Mouse (Mus musculus): ENCODE measurements around the gene P4htm. TPM values are rescaled to one million over a fixed set of nuclear protein-coding genes. Genes with fewer than 3 reads are reported as not detected.

P4htm gene
- polyA plus RNA-seq, 1 experiment from 2014 or later = 15.0 TPM

DNA sequence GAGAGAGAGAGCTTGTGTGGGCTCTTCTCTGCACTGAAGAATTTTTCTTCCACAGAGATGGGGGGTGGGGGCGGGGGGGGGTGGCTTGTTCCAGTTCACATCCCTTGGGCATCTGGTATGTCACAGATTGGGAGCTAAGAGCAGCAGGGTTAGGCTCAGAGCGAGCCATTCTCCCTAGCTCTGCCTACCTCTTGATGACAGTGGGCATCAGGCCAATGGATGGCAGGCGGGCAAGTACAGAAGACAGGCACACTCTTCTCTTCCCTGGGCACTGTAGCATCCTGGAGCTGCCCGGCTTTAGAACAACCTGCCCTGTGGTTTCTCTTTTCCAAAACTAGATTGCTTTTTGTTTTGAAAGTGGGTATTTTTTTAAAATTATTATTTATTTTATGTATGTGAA lies 6.0 kb downstream of the P4htm start:
- H3K27ac ChIP-seq (ENCODE audit: low read depth, low read length) = no peak overlapping the region
- no peaks in the 10 kb centered on the region for H3K27me3 ChIP-seq (ENCODE audit: control insufficient read depth, insufficient read depth, low read length)
- H3K4me2 ChIP-seq = no peak overlapping the region
- WGBS (ENCODE audit: insufficient replicate concordance) = 86% methylated on average over 4 of the region's 4 CpGs
- H3K9ac ChIP-seq (ENCODE audit: low read depth, low read length) = no peak overlapping the region
- no peaks in the 10 kb centered on the region for H3K9me3 ChIP-seq (replicated peaks; ENCODE audit: control insufficient read depth, low read length)
- H3K4me3 ChIP-seq (ENCODE audit: low read depth, low read length) = no peak overlapping the region
- peaks cover 40% of the 10 kb centered on the region for H3K4me1 ChIP-seq (ENCODE audit: control insufficient read depth, insufficient read depth, low read length)
- no peak for ATAC-seq (replicated peaks; ENCODE audit: insufficient number of reproducible peaks, low FRiP score, low TSS enrichment)
- no peaks in the 10 kb centered on the region for H3K36me3 ChIP-seq (ENCODE audit: control insufficient read depth, insufficient read depth, low read length)

DNA sequence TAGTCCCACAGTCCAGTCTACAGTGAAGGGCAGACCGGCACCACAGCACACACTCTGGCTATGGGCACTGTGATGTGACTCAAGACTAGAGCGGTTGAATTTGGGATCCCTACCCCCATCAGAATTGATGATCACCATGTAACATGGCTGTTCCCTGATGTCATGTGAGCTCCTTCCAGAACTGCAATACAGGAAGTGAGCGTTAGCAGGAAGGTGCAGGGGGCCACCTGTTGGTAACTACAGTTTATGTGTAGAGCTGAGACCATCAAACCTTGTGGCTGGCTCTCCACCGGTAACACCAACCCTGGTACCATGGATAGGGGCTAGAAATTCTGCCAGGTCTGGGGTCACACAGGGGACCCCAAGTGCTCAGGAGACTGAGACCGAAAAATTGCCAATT lies 8.2 kb downstream of the P4htm start:
- no peaks in the 10 kb centered on the region for H3K27me3 ChIP-seq (ENCODE audit: control insufficient read depth, insufficient read depth, low read length)
- no peak overlapping the region for H3K9ac ChIP-seq (ENCODE audit: low read depth, low read length)
- no peak overlapping the region for H3K4me3 ChIP-seq (ENCODE audit: low read depth, low read length)
- ATAC-seq (replicated peaks; ENCODE audit: insufficient number of reproducible peaks, low FRiP score, low TSS enrichment) = no peak
- no peaks in the 10 kb centered on the region for H3K9me3 ChIP-seq (replicated peaks; ENCODE audit: control insufficient read depth, low read length)
- no peaks in the 10 kb centered on the region for H3K36me3 ChIP-seq (ENCODE audit: control insufficient read depth, insufficient read depth, low read length)
- 64% methylated on average over 5 of the region's 5 CpGs for WGBS (ENCODE audit: insufficient replicate concordance)
- peaks cover 33% of the 10 kb centered on the region for H3K4me1 ChIP-seq (ENCODE audit: control insufficient read depth, insufficient read depth, low read length)
- H3K4me2 ChIP-seq = no peak overlapping the region
- peak overlapping the region; percentile 93; the same call in 1 of the 2 replicates for H3K27ac ChIP-seq (ENCODE audit: low read depth, low read length)

DNA sequence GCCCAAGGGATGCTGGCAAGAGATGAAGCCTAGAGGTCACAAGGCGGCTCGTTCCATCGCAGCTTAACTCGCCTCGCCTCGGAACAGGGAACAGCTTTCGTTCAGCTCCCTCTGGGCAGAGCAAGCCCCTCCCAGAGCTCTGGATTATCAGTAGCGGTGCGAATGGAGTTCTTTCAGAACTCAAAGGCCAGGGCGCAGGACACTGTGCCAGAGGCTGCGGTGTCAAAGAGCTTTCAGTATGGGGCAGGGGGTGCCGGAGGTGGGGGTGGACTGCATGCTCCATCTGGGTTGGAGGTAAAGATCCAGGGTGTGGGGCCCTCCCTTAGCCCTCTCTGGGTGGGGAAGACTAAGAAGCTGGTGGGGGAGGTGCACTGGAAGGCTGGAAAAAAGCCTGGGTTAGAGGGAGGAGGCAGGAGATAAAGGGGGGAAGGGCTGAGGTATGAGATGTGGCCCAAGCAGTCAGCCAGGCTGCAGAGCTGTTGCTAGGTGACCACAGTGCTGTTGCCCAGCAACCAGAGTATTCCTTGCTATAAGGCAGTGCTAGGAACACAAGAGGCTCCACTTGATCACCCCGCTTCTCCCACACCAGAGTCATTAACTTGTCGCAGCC lies 9.8 kb downstream of the P4htm start:
- peak overlapping the region; percentile 54; the same call in 1 of the 2 replicates for H3K9ac ChIP-seq (ENCODE audit: low read depth, low read length)
- WGBS (ENCODE audit: insufficient replicate concordance) = 1% methylated on average over 14 of the region's 14 CpGs
- H3K36me3 ChIP-seq (ENCODE audit: control insufficient read depth, insufficient read depth, low read length) = no peaks in the 10 kb centered on the region
- H3K4me3 ChIP-seq (ENCODE audit: low read depth, low read length) = peak overlapping the region; percentile 30
- no peaks in the 10 kb centered on the region for H3K9me3 ChIP-seq (replicated peaks; ENCODE audit: control insufficient read depth, low read length)
- peak overlapping the region; percentile 61 for H3K4me2 ChIP-seq
- H3K27me3 ChIP-seq (ENCODE audit: control insufficient read depth, insufficient read depth, low read length) = no peaks in the 10 kb centered on the region
- peak; percentile 86 for ATAC-seq (replicated peaks; ENCODE audit: insufficient number of reproducible peaks, low FRiP score, low TSS enrichment)
- H3K27ac ChIP-seq (ENCODE audit: low read depth, low read length) = peak overlapping the region; percentile 93
- peaks cover 38% of the 10 kb centered on the region for H3K4me1 ChIP-seq (ENCODE audit: control insufficient read depth, insufficient read depth, low read length)

DNA sequence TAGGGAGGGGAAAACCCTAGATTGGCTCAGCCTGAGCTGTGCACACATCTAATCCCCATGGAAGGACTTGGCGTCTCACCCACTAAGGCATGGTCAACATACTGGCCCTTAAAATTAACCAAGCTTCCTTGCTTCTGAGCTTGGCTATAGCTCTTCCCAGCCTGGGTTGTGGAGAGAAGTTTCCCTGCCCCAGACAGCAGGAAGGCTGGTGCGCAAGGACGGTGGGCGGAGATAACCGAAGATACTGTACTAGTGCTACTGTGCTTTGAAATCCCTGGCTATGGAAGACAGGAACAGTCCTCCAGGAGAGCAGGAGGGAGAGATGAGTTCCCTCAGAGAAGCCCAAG lies 18.1 kb downstream of the P4htm start:
- H3K9ac ChIP-seq (ENCODE audit: low read depth, low read length) = peak overlapping the region; percentile 89

DNA sequence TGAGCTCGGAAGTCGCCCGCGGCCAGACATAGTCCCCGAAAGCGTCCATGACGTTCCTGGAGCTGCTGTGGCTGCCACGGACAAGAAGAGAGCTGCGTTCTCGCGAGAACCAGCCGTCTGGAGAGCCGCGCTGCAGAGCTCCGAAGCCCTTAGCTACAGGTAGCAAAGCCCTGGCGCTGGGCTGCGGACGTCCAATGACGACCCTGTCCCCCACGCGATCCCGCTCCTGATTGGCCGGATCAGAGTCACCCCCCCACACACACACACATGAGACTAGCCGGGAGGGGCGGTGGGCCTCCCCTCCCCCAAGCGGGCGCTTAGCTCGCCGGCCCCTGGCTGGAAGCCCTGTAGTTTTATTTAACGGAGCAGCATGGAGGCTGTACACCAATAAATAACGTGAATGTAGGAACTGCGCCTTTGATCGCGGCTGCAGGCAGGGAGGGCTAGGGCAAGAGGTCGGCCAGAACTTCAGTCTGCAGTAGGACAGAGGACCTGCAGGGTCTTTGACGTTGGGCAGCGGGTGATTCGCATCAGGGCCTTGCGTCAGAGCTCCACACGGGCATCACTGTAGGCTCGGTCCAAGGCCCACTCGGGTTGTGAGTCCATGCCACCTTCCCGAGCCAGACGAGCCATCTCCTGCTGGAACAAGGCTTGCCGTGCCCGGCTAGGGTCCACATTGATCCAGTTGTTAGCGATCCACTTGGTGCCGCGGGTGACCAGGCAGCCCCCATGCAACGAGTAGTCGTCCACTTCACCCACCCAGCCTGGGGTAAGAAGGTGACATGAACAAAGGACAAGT lies 18.7 kb downstream of the P4htm start, which contains the start of gene Wdr6:
Gene Wdr6, minus strand, starts transcription at position 195 of the 799 bp plus-strand sequence.
- Histone ChIP-seq H3K9me3 (replicated peaks; ENCODE audit: control insufficient read depth, low read length) (no peaks in the 10 kb centered on the region), H3K27me3 (ENCODE audit: control insufficient read depth, insufficient read depth, low read length) (no peaks in the 10 kb centered on the region), H3K9ac (ENCODE audit: low read depth, low read length) (peak within 1 kb of the TSS; percentile 89), H3K4me3 (ENCODE audit: low read depth, low read length) (peak within 1 kb of the TSS; percentile 90), H3K27ac (ENCODE audit: low read depth, low read length) (peak within 1 kb of the TSS; percentile 92), H3K4me1 (ENCODE audit: control insufficient read depth, insufficient read depth, low read length) (peaks cover 43% of the 10 kb centered on the region), H3K4me2 (peak within 1 kb of the TSS; percentile 85), H3K36me3 (ENCODE audit: control insufficient read depth, insufficient read depth, low read length) (peaks cover 11% of the 10 kb centered on the region)
- ATAC-seq (replicated peaks; ENCODE audit: insufficient number of reproducible peaks, low FRiP score, low TSS enrichment) = peak; percentile 95
- WGBS (ENCODE audit: insufficient replicate concordance) = 7% methylated on average over 49 of the region's 51 CpGs

More for the DNA sequence above, 18.1 kb downstream of the P4htm start:
- no peaks in the 10 kb centered on the region for H3K27me3 ChIP-seq (ENCODE audit: control insufficient read depth, insufficient read depth, low read length)
- H3K27ac ChIP-seq (ENCODE audit: low read depth, low read length) = peak overlapping the region; percentile 92
- H3K9me3 ChIP-seq (replicated peaks; ENCODE audit: control insufficient read depth, low read length) = no peaks in the 10 kb centered on the region
- H3K4me2 ChIP-seq = peak overlapping the region; percentile 85
- peaks cover 11% of the 10 kb centered on the region for H3K36me3 ChIP-seq (ENCODE audit: control insufficient read depth, insufficient read depth, low read length)
- peaks cover 38% of the 10 kb centered on the region for H3K4me1 ChIP-seq (ENCODE audit: control insufficient read depth, insufficient read depth, low read length)
- peak overlapping the region; percentile 90 for H3K4me3 ChIP-seq (ENCODE audit: low read depth, low read length)
- 42% methylated on average over 5 of the region's 5 CpGs for WGBS (ENCODE audit: insufficient replicate concordance)
- ATAC-seq (replicated peaks; ENCODE audit: insufficient number of reproducible peaks, low FRiP score, low TSS enrichment) = no peak

DNA sequence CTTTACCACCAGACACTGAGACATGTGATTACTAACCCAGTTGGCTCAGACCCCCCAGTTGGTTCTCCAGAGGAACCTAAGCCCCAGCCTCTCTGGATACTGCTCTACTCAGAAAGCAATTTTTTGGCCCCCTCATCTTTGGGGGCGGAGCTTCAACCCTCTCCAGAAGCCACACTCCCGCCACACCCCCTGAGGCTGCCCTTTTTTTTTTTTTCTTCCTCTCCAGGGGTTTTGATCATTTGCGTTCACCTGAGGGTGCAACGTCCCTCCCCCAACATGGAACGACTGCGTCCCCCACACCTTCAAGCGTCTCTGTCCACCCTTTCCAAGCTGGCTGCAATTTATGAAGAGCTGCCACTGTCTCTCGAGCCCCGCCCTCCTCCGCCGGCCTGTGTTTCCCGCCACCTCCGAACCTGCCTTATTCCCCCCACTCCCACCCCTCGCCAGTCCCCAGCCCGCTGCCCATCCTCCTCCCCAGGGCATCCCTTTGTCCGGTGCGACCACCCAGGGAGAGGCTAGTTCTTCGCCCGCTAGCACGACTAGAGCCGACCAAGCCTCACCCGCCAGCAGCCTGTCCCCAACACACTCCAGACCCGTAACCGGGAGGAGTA lies 19.4 kb downstream of the P4htm start:
- Histone ChIP-seq H3K36me3 (ENCODE audit: control insufficient read depth, insufficient read depth, low read length) (peaks cover 13% of the 10 kb centered on the region), H3K4me3 (ENCODE audit: low read depth, low read length) (peak overlapping the region; percentile 90), H3K4me1 (ENCODE audit: control insufficient read depth, insufficient read depth, low read length) (peaks cover 36% of the 10 kb centered on the region), H3K4me2 (peak overlapping the region; percentile 85), H3K27ac (ENCODE audit: low read depth, low read length) (peak overlapping the region; percentile 92), H3K9ac (ENCODE audit: low read depth, low read length) (peak overlapping the region; percentile 89), H3K27me3 (ENCODE audit: control insufficient read depth, insufficient read depth, low read length) (no peaks in the 10 kb centered on the region), H3K9me3 (replicated peaks; ENCODE audit: control insufficient read depth, low read length) (no peaks in the 10 kb centered on the region)
- WGBS (ENCODE audit: insufficient replicate concordance) = under 1% methylated on average over 24 of the region's 24 CpGs
- no peak; the same call in none of the 2 replicates for ATAC-seq (replicated peaks; ENCODE audit: insufficient number of reproducible peaks, low FRiP score, low TSS enrichment)

DNA sequence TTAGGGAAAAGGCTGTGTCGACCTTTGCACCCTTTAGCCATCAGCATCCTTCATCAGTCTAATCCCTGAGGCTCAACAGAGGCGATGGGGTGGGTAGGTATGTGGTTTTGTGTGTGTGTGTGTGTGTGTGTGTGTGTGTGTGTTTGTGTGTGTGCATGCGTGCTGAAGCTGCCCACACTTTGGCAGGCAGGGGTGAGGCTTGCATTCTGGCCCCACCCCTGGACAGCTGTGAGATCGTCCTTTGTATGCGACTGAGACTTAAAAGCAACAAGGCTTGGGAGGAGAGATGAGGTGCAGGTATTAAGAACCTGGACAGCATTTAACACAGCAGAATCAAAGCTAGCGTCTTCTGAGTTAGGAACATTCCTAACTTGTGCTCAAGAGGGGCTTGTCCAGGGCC lies 20.4 kb downstream of the P4htm start:
- Histone ChIP-seq H3K9ac (ENCODE audit: low read depth, low read length) (peak overlapping the region; percentile 89), H3K4me2 (peak overlapping the region; percentile 85), H3K36me3 (ENCODE audit: control insufficient read depth, insufficient read depth, low read length) (peaks cover 20% of the 10 kb centered on the region), H3K4me3 (ENCODE audit: low read depth, low read length) (peak overlapping the region; percentile 90; the same call in 1 of the 2 replicates), H3K9me3 (replicated peaks; ENCODE audit: control insufficient read depth, low read length) (no peaks in the 10 kb centered on the region), H3K27me3 (ENCODE audit: control insufficient read depth, insufficient read depth, low read length) (no peaks in the 10 kb centered on the region), H3K27ac (ENCODE audit: low read depth, low read length) (no peak overlapping the region), H3K4me1 (ENCODE audit: control insufficient read depth, insufficient read depth, low read length) (peaks cover 32% of the 10 kb centered on the region)
- no peak for ATAC-seq (replicated peaks; ENCODE audit: insufficient number of reproducible peaks, low FRiP score, low TSS enrichment)
- WGBS (ENCODE audit: insufficient replicate concordance) = 66% methylated on average over 6 of the region's 6 CpGs

DNA sequence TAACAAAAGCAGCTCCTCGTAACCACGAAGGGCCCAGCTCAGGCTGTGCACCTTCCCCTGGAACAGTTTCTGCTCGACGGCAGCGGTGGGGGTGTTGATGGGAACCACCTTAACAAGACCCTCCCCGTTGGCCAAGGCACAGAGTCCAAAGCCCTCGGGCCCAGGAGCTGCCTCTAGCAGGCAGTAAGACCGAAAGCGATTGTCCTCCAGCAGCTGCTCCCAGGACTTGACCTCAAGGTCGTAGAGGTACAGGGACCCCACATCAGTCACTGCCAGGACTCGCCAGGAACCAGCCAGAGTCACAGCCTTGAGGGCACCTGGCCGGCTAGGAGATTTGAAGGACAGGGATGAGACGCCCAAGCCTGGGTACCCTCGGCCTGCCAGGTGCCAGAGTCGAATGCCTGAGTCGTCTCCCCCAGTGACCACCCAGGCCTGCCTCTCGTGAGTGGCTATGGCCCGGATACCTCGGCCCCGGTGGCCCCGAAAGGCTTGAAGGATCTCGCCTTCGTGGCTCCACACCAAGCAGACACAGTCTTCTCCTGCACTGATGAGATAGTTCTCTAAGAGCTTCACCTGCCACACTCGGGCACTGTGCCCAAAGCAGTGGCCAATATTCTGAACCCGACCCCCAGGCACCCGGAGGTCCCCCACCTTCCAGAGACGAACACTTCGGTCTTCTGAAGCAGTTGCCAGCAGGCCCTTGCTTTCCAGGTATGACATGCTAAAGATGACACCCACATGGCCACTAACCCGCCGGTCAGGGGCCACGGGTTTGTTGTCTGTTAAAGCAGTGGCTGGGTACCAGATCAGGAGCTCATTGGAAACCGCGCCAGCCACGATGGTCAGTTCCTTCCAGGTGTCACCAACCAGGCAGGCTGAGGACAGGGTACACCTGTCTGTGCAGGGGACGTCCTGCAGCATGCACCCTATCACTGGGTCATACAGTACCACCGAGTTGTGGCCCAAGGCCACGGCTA lies 21.9 kb downstream of the P4htm start:
- Histone ChIP-seq H3K9ac (ENCODE audit: low read depth, low read length) (0 out of 2 replicates have a peak overlapping the region, but pooled peaks have one; percentile 22), H3K4me1 (ENCODE audit: control insufficient read depth, insufficient read depth, low read length) (peaks cover 32% of the 10 kb centered on the region), H3K9me3 (replicated peaks; ENCODE audit: control insufficient read depth, low read length) (no peaks in the 10 kb centered on the region), H3K4me2 (no peak overlapping the region), H3K4me3 (ENCODE audit: low read depth, low read length) (no peak overlapping the region), H3K36me3 (ENCODE audit: control insufficient read depth, insufficient read depth, low read length) (peaks cover 23% of the 10 kb centered on the region), H3K27ac (ENCODE audit: low read depth, low read length) (no peak overlapping the region), H3K27me3 (ENCODE audit: control insufficient read depth, insufficient read depth, low read length) (no peaks in the 10 kb centered on the region)
- 83% methylated on average over 37 of the region's 37 CpGs for WGBS (ENCODE audit: insufficient replicate concordance)
- no peak for ATAC-seq (replicated peaks; ENCODE audit: insufficient number of reproducible peaks, low FRiP score, low TSS enrichment)
